Comparison of ENCODE assay signal across 17 mouse cellular contexts in the genomic region with DNA sequence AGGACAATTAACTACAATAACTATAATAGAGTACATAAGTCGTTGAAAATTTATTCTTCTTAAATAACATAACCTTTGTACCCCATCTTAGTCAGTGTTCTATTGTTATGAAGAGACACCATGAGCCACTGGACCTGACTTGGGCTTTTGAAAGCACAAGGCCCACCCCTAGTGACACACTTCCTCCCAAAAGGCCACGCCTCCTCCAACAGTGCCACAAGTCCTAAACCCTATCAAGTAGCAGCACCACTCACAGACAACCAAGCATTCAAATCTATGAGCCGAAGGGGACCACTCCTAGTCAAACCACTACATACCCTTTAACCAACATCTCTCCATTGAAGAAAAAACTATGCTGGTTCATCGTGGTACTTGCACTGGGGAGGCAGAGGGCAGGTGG.
"Had no signal": no experiment of that assay in that cellular context is flagged by ENCODE, and none has a peak within 500 bp of the region (broad histone marks: within the 10 kb centered on the region; RNA-seq: fewer than 3 reads in every experiment).

No protein-coding gene starts in this region.

- H3K27ac ChIP-seq: kidney, embryonic 15.5 days; liver, embryonic 13.5 days; macrophage; midbrain, embryonic 12.5 days; neural tube, embryonic 13.5 days had no signal

- H3K4me2 ChIP-seq: kidney, embryonic 15.5 days; liver, embryonic 13.5 days; lung, embryonic 14.5 days; midbrain, embryonic 12.5 days; neural tube, embryonic 13.5 days had no signal

- H3K36me3 ChIP-seq: kidney, embryonic 15.5 days; liver, embryonic 13.5 days; midbrain, embryonic 12.5 days; neural tube, embryonic 13.5 days had no signal

- H3K27me3 ChIP-seq: kidney, embryonic 15.5 days; liver, embryonic 13.5 days; midbrain, embryonic 12.5 days; neural tube, embryonic 13.5 days had no signal

- H3K4me3 ChIP-seq: kidney, embryonic 15.5 days; liver, embryonic 13.5 days; midbrain, embryonic 12.5 days; myocyte; neural tube, embryonic 13.5 days had no signal

- H3K9ac ChIP-seq: kidney, embryonic 15.5 days; liver, embryonic 13.5 days; lung, embryonic 14.5 days; midbrain, embryonic 12.5 days; neural tube, embryonic 13.5 days had no signal

- H3K9me3 ChIP-seq: kidney, embryonic 15.5 days; liver, embryonic 13.5 days; midbrain, embryonic 12.5 days; neural tube, embryonic 13.5 days had no signal

- DNase-seq: kidney, adult 11 months; kidney, adult 8-10 months; kidney, postnatal 10 days; kidney, postnatal 4 days; liver, embryonic 13.5 days; lung, embryonic 14.5 days; retina, postnatal 1 day; right cerebral cortex, postnatal 25 days; thymus, adult 18-20 months; thymus, postnatal 36 days had no signal

- ATAC-seq: lung, postnatal 0 days; midbrain, embryonic 16.5 days had no signal

- H3K4me1 ChIP-seq: kidney, embryonic 15.5 days; midbrain, embryonic 12.5 days; neural tube, embryonic 13.5 days had no signal
